In the genomic region with DNA sequence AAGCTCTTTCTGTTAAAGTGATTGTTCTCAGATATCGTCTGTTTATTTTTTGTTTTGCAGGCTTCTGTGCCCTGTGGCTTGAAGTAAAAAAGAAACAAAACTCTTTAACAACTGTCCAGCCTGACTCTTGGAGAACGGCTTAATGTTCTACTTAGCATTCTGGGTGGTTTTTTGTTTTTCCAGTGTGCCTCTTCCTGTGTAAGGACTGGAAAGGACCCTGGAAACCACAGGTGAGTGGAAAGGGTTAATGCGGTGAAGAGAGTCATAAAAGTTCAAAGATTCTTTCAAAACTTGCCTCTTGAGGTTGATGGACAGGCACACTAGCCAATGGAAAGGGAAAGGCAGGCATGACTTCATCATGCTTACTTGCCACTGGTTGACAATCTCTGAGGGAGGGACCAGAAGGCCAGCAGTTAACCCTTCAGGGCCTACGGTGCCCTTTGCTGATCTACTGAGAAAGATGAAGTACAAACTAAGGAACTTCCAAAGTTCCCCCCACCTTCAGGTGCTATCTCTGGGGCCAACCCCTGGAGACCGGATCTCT, we compare ENCODE assay signal across 7 mouse cellular contexts. TPM values are rescaled to one million over a fixed set of nuclear protein-coding genes. Genes with fewer than 3 reads are reported as not detected.
A peak's percentile ranks its signal among the peaks of the same experiment; 100 is the strongest.
DNase-seq lines count a peak whose midpoint lies in the region; ATAC-seq lines count a peak whose summit lies in the region.

No protein-coding gene starts in this region.

- H3K9me3 ChIP-seq in intestine, embryonic 14.5 days (ENCODE audit: control insufficient read depth, low read length), result no peaks in the 10 kb centered on the region
- no peaks in the 10 kb centered on the region for H3K9me3 ChIP-seq in midbrain, embryonic 10.5 days (replicated peaks)

- H3K4me3 ChIP-seq in intestine, embryonic 14.5 days (ENCODE audit: low read depth, low read length), result no peak overlapping the region
- H3K4me3 ChIP-seq in midbrain, embryonic 10.5 days, result peak overlapping the region; percentile 36

- peaks cover 22% of the 10 kb centered on the region for H3K4me1 ChIP-seq in intestine, embryonic 14.5 days (replicated peaks; ENCODE audit: control insufficient read depth, insufficient read depth, low read length)
- H3K4me1 ChIP-seq in midbrain, embryonic 10.5 days, result peaks cover 67% of the 10 kb centered on the region

- no peaks in the 10 kb centered on the region for H3K27me3 ChIP-seq in intestine, embryonic 14.5 days (replicated peaks; ENCODE audit: control insufficient read depth, insufficient read depth, low read length)
- H3K27me3 ChIP-seq in midbrain, embryonic 10.5 days (ENCODE audit: low read depth, poor library complexity, severe bottlenecking), result no peaks in the 10 kb centered on the region

- H3K9ac ChIP-seq in intestine, embryonic 14.5 days (ENCODE audit: low read length), result no peak overlapping the region

- peak overlapping the region; percentile 39 for H3K4me2 ChIP-seq in intestine, embryonic 14.5 days (ENCODE audit: low read length)

- DNase-seq in T-cell, adult 2 months (ENCODE audit: low spot score), result peak; percentile 95
- DNase-seq in embryo, embryonic 9.5 days (ENCODE audit: extremely low spot score), result peak; percentile 95
- peak; percentile 72 to 92 for DNase-seq in gastrocnemius, postnatal 36 days
- DNase-seq in intestine, embryonic 14.5 days (ENCODE audit: low spot score), result peak; percentile 96
- peak; percentile 59 to 71 for DNase-seq in left cerebral cortex, postnatal 36 days (ENCODE audit: low spot score in 2 of 2)
- DNase-seq in midbrain, embryonic 10.5 days (ENCODE audit: low spot score), result peak; percentile 90
- peak; percentile 92 for DNase-seq in skeletal muscle tissue, adult 2 months (ENCODE audit: low read depth, low spot score)

- intact Hi-C loops in gastrocnemius, postnatal 36 days (cut with DNase I), result no loop called here
- intact Hi-C loops in left cerebral cortex, postnatal 36 days (cut with DNase I), result no loop called here

- H3K36me3 ChIP-seq in intestine, embryonic 14.5 days (ENCODE audit: control insufficient read depth, insufficient read depth, low read length), result no peaks in the 10 kb centered on the region
- peaks cover 18% of the 10 kb centered on the region for H3K36me3 ChIP-seq in midbrain, embryonic 10.5 days

- peak overlapping the region; percentile 1; the same call in 1 of the 2 replicates for H3K27ac ChIP-seq in intestine, embryonic 14.5 days (ENCODE audit: low read depth)
- H3K27ac ChIP-seq in midbrain, embryonic 10.5 days (replicated peaks), result peak overlapping the region; percentile 83

- ATAC-seq in intestine, embryonic 14.5 days (replicated peaks; ENCODE audit: low FRiP score, low TSS enrichment, low read depth), result peak; percentile 94

- 7% methylated on average over 5 of the region's 5 CpGs for WGBS in intestine, embryonic 14.5 days
- 13% methylated on average over 5 of the region's 5 CpGs for WGBS in midbrain, embryonic 10.5 days

RNA-seq across cellular contexts. Expression of a gene that starts 4.8 kb away (rescaled TPM):
- total RNA-seq in gastrocnemius, postnatal 36 days (2021), result 10 to 100 TPM; 10.0 to 11.2 TPM
- 31.7 and 37.4 TPM in 2 replicates for polyA plus RNA-seq in intestine, embryonic 14.5 days (2014; fragmentation: Nextera tagmentation; extraction: Ambion mirVana)
- total RNA-seq in left cerebral cortex, postnatal 36 days (2021), result 10 to 100 TPM; 23.7 to 27.3 TPM
- 77.9 and 83.9 TPM in 2 replicates for polyA plus RNA-seq in midbrain, embryonic 10.5 days (2016; fragmentation: Nextera tagmentation; extraction: Ambion mirVana)

RNA-seq across cellular contexts. Expression of a gene that starts 20.5 kb away (rescaled TPM):
- total RNA-seq in gastrocnemius, postnatal 36 days (2021), result 10 to 100 TPM; 35.9 to 39.1 TPM
- 15.6 and 17.7 TPM in 2 replicates for polyA plus RNA-seq in intestine, embryonic 14.5 days (2014; fragmentation: Nextera tagmentation; extraction: Ambion mirVana)
- total RNA-seq in left cerebral cortex, postnatal 36 days (2021), result 1 to 10 TPM; 7.0 to 7.9 TPM
- polyA plus RNA-seq in midbrain, embryonic 10.5 days (2016; fragmentation: Nextera tagmentation; extraction: Ambion mirVana), result 8.7 and 10.3 TPM in 2 replicates

RNA-seq across cellular contexts. Expression of a gene that starts 52.4 kb away (rescaled TPM):
- not detected for total RNA-seq in gastrocnemius, postnatal 36 days (2021)
- 0.54 and 1.5 TPM in 2 replicates for polyA plus RNA-seq in intestine, embryonic 14.5 days (2014; fragmentation: Nextera tagmentation; extraction: Ambion mirVana)
- not detected for total RNA-seq in left cerebral cortex, postnatal 36 days (2021)
- polyA plus RNA-seq in midbrain, embryonic 10.5 days (2016; fragmentation: Nextera tagmentation; extraction: Ambion mirVana), result 0.21 and 0.67 TPM in 2 replicates

Comparison
In these comparisons a context has a peak if more than half of its experiments do, and no peak if none do; other contexts are left out.
1. RNA of a gene that starts 20.5 kb away (total RNA-seq): 35.9 to 39.1 TPM in gastrocnemius, postnatal 36 days; 7.0 to 7.9 TPM in left cerebral cortex, postnatal 36 days; every median in the first group is over 4 times any median in the second.
2. Peak in every context shown above with its lines, with median percentiles within 50 percentile points of each other: DNase-seq.